Mouse (Mus musculus): ENCODE results near the gene Zfp296. TPM values are rescaled to one million over a fixed set of nuclear protein-coding genes. Genes with fewer than 3 reads are reported as not detected.
"Not testable (repeated sequence)": the region's sequence is repeated elsewhere in the genome, so short reads cannot be mapped to it uniquely, and the experiment has no call there.

Zfp296 gene
- polyA plus RNA-seq, 1 experiment = 7.0 TPM

DNA sequence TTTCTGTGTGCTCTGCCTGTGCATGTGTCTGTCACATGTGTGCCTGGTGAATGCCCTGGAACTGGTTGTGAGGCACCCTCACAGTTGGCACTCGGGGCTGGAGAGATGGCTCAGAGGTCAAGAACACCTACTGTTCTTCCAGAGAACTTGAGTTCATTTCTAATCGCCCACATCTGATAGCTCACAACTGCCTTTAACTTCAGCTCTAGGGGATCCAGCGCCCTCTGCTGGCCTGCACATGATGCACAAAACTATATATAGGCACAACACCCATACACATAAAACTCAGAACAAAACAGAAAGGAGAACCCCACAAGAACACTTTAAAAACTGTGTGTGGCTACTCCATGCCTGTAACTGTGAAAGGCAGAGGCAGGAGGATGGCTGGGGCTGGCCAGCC lies 12.1 kb downstream of the Zfp296 start:
- Histone ChIP-seq H3K36me3 (ENCODE audit: control insufficient read depth, insufficient read depth, low read length) (no peaks in the 10 kb centered on the region; the same call in none of the 2 replicates), H3K27ac (ENCODE audit: control insufficient read depth, insufficient read depth, low read depth, low read length) (no peak overlapping the region), H3K4me1 (ENCODE audit: control insufficient read depth, insufficient read depth, low read length) (no peaks in the 10 kb centered on the region; the same call in 1 of the 2 replicates), H3K27me3 (ENCODE audit: control insufficient read depth, insufficient read depth, low read length) (no peaks in the 10 kb centered on the region), H3K4me3 (ENCODE audit: control insufficient read depth, low read depth, low read length) (no peak overlapping the region)
- TF ChIP-seq POLR2A (IDR thresholded peaks at IDR 0.05; ENCODE audit: control insufficient read depth, low read depth, low read length) (no peak), CTCF (IDR thresholded peaks at IDR 0.05; ENCODE audit: control insufficient read depth, insufficient read depth, insufficient replicate concordance, low read depth, low read length) (peak; percentile 39; the same call in 1 of the 2 replicates)

GRCm38 (mm10) chr7:19589917-19590316 lies 12.8 kb downstream of the Zfp296 start:
- TF ChIP-seq CTCF (IDR thresholded peaks at IDR 0.05; ENCODE audit: control insufficient read depth, insufficient read depth, insufficient replicate concordance, low read depth, low read length) = peak; percentile 69; the same call in 1 of the 2 replicates
- TF ChIP-seq POLR2A (IDR thresholded peaks at IDR 0.05; ENCODE audit: control insufficient read depth, low read depth, low read length) = no peak
- H3K4me3 ChIP-seq (ENCODE audit: control insufficient read depth, low read depth, low read length) = no peak overlapping the region

GRCm38 (mm10) chr7:19593061-19593730 lies 16.1 kb downstream of the Zfp296 start:
- no peaks in the 10 kb centered on the region for H3K4me1 ChIP-seq (ENCODE audit: control insufficient read depth, insufficient read depth, low read length)
- no peak overlapping the region for H3K27ac ChIP-seq (ENCODE audit: control insufficient read depth, insufficient read depth, low read depth, low read length)
- TF ChIP-seq CTCF (IDR thresholded peaks at IDR 0.05; ENCODE audit: control insufficient read depth, insufficient read depth, insufficient replicate concordance, low read depth, low read length) (no peak), POLR2A (IDR thresholded peaks at IDR 0.05; ENCODE audit: control insufficient read depth, low read depth, low read length) (no peak)
- H3K4me3 ChIP-seq (ENCODE audit: control insufficient read depth, low read depth, low read length) = peak overlapping the region; percentile 48
- no peaks in the 10 kb centered on the region for H3K27me3 ChIP-seq (ENCODE audit: control insufficient read depth, insufficient read depth, low read length)
- no peaks in the 10 kb centered on the region; the same call in 1 of the 2 replicates for H3K36me3 ChIP-seq (ENCODE audit: control insufficient read depth, insufficient read depth, low read length)

More at GRCm38 (mm10) chr7:19589917-19590316, 12.8 kb downstream of the Zfp296 start:
- Histone ChIP-seq H3K27me3 (ENCODE audit: control insufficient read depth, insufficient read depth, low read length) (no peaks in the 10 kb centered on the region), H3K27ac (ENCODE audit: control insufficient read depth, insufficient read depth, low read depth, low read length) (no peak overlapping the region), H3K4me1 (ENCODE audit: control insufficient read depth, insufficient read depth, low read length) (no peaks in the 10 kb centered on the region; the same call in 1 of the 2 replicates), H3K36me3 (ENCODE audit: control insufficient read depth, insufficient read depth, low read length) (no peaks in the 10 kb centered on the region; the same call in 1 of the 2 replicates)

DNA sequence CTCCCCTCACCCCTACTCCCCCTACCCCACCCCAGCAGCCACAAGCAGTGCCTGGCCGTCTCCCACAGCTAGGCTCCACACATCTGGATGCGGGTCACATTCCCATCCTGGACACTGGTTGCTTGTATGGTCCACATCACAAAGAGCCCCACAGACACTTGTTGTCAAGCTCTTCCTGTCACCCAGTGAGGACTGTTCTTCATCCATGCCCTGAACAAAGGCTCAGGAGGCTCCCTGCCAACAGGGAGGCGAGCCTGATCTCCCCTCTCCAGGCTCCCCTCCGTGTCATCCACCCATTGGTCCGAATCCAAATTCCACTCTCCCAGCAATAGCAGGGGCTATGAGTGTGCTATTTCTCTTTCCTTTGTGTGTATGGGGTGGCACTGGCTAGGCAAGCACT lies 23.5 kb downstream of the Zfp296 start:
- no peaks in the 10 kb centered on the region for H3K27me3 ChIP-seq (ENCODE audit: control insufficient read depth, insufficient read depth, low read length)
- no peaks in the 10 kb centered on the region for H3K36me3 ChIP-seq (ENCODE audit: control insufficient read depth, insufficient read depth, low read length)
- no peak overlapping the region for H3K27ac ChIP-seq (ENCODE audit: control insufficient read depth, insufficient read depth, low read depth, low read length)
- peak overlapping the region; percentile 74 for H3K4me3 ChIP-seq (ENCODE audit: control insufficient read depth, low read depth, low read length)
- peaks cover 4% of the 10 kb centered on the region for H3K4me1 ChIP-seq (ENCODE audit: control insufficient read depth, insufficient read depth, low read length)
- TF ChIP-seq POLR2A (IDR thresholded peaks at IDR 0.05; ENCODE audit: control insufficient read depth, low read depth, low read length) (no peak), CTCF (IDR thresholded peaks at IDR 0.05; ENCODE audit: control insufficient read depth, insufficient read depth, insufficient replicate concordance, low read depth, low read length) (no peak)

DNA sequence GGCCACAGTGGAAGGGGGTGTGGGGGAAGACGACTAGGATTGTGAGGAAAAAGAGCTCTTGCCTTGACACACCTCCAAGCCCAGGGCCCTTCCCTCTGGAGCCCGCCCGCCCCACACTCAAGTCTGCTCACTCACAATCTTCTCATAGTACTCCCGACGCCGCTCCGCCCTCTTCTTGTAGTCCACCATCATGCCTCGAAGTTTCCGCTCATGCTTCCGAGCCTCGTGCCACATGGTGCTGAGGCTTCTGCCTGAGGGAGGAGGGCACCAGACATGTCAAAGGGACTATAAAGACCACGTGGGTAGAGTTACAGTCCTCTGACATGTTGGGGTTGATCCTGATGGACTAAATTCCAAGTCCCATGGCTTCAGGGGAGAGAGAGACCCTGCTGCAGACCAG lies 26.0 kb downstream of the Zfp296 start:
- Histone ChIP-seq H3K27ac (ENCODE audit: control insufficient read depth, insufficient read depth, low read depth, low read length) (no peak overlapping the region), H3K4me3 (ENCODE audit: control insufficient read depth, low read depth, low read length) (no peak overlapping the region), H3K36me3 (ENCODE audit: control insufficient read depth, insufficient read depth, low read length) (no peaks in the 10 kb centered on the region), H3K27me3 (ENCODE audit: control insufficient read depth, insufficient read depth, low read length) (no peaks in the 10 kb centered on the region), H3K4me1 (ENCODE audit: control insufficient read depth, insufficient read depth, low read length) (peaks cover 4% of the 10 kb centered on the region)
- TF ChIP-seq POLR2A (IDR thresholded peaks at IDR 0.05; ENCODE audit: control insufficient read depth, low read depth, low read length) = no peak
- no peak for TF ChIP-seq CTCF (IDR thresholded peaks at IDR 0.05; ENCODE audit: control insufficient read depth, insufficient read depth, insufficient replicate concordance, low read depth, low read length)

DNA sequence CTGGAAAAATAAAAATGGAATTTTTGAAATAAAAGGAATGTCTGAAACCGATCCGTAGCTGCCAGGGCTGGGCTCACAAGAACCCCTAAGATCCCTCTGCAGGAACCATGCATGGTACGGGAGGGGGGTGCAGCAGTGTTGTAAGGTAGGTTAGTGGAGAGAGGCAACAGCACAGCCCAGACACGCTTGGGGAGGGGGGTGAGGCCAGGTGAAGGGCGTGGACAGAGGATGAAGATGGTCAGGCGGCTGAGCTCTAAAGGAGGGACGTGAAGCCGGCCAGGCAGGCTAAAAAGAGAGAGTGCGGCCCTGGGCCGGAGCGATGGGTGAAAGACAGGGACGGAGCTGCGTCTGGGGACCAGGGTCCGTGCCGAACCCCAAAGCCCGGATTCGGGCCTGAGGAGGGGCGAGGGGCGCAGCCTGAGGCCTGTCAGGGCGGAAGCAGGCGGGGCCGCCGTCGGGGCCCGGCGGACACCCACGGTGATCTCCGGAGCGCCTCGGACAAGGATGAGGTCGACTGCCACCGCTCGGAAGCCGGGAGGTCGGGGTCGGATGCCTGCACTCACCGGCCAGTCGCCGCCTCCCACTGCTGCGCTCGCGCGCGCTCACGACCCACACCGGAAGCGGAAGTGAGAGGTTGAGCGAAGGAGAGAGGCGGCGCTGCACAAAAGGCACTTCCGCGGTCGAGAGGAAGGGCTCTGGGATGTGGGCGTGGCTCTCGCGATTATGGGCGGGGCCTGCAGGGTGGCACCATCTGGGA lies 26.9 kb downstream of the Zfp296 start, which contains the start of gene Clasrp:
Gene Clasrp, minus strand, starts transcription at position 638 of the 757 bp plus-strand sequence.
- Histone ChIP-seq H3K27ac (ENCODE audit: control insufficient read depth, insufficient read depth, low read depth, low read length) (peak within 1 kb of the TSS; percentile 45; the same call in 1 of the 2 replicates), H3K4me3 (ENCODE audit: control insufficient read depth, low read depth, low read length) (peak within 1 kb of the TSS; percentile 93), H3K4me1 (ENCODE audit: control insufficient read depth, insufficient read depth, low read length) (peaks cover 4% of the 10 kb centered on the region), H3K27me3 (ENCODE audit: control insufficient read depth, insufficient read depth, low read length) (no peaks in the 10 kb centered on the region), H3K36me3 (ENCODE audit: control insufficient read depth, insufficient read depth, low read length) (no peaks in the 10 kb centered on the region)
- no peak for TF ChIP-seq CTCF (IDR thresholded peaks at IDR 0.05; ENCODE audit: control insufficient read depth, insufficient read depth, insufficient replicate concordance, low read depth, low read length)
- peak; percentile 80 for TF ChIP-seq POLR2A (IDR thresholded peaks at IDR 0.05; ENCODE audit: control insufficient read depth, low read depth, low read length)

- H3K4me1 ChIP-seq (ENCODE audit: control insufficient read depth, insufficient read depth, low read length); H3K27me3 ChIP-seq (ENCODE audit: control insufficient read depth, insufficient read depth, low read length); H3K27ac ChIP-seq (ENCODE audit: control insufficient read depth, insufficient read depth, low read depth, low read length); H3K36me3 ChIP-seq (ENCODE audit: control insufficient read depth, insufficient read depth, low read length): not testable (repeated sequence)
- peak overlapping the region; percentile 93 for H3K4me3 ChIP-seq (ENCODE audit: control insufficient read depth, low read depth, low read length)
These were observed 27.6 kb downstream of the Zfp296 start for GRCm38 (mm10) chr7:19604606-19605214.

Measured in testis, adult 2 months (tissue).